Mouse (Mus musculus): ENCODE data around the gene G6pc3.
"Not testable (repeated sequence)": the region's sequence is repeated elsewhere in the genome, so short reads cannot be mapped to it uniquely, and the experiment has no call there.

G6pc3 gene

DNA sequence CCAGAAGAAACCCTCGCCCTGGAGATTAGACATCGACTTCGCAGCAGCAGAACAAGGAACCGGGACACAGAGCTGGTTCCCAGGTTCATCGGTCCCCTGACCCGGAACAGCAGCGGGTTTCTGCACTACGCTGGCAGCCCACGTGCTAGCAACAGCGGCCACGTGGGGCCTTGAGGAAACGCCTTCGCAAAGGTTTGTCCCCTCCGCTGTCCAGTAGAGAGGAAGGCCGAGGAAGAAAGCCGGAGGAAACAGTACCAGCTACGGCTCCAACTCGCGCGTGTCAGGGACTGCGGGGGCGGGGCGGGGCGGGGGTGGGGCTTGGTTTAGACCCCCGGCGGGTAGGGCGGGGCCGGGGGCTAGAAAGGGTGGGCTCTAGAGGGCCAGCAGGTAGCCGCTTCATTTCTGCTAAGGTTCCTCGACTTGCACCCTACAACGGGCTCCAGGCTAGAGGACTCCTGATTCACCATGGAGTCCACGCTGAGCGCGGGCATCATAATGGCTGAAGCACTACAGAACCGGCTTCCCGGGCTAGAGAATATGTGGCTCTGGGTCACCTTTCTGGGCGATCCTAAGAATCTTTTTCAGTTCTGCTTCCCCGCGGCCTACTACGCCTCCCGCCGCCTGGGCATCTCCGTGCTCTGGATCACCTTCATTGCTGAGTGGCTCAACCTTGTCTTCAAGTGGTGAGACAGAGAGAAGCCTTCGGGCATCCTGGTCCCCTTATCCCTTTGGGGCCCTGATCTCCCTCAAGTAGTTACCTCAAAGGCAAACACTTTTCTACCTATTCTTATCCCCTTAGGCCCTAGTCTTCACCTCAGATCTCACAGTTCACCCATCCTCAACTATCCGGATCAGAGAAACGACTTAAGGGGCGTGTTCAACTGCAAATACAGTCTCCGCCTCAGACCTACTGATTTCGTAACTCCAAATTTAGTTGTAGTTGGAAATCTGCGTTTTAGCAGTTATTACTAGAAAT lies at the start of gene G6pc3:
Gene G6pc3, plus strand, starts transcription at position 160 of the 976 bp plus-strand sequence.
- peak; percentile 74 for DNase-seq (ENCODE audit: low read depth, low spot score)

DNA sequence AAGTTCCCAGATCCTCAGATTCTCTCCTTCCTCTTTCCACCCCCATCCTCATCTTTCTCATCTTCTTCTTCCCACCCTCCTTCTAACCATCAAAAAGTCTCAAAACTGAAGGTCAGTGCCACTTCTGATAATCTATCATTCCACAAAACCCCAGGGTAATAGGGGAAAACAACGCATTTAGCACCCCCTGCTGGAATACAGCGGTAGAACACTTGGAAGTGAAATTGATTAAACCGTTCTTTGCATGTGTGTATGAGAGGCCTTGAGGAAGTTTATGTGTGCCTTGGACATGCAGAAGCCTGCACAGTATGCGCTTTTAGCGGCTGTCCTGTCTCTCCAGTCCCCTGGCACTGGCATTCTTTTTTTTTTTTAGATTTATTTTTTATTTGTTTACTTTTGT lies 48.9 kb upstream of the G6pc3 start:
- DNase-seq (ENCODE audit: low read depth, low spot score): peak; percentile 50

DNA sequence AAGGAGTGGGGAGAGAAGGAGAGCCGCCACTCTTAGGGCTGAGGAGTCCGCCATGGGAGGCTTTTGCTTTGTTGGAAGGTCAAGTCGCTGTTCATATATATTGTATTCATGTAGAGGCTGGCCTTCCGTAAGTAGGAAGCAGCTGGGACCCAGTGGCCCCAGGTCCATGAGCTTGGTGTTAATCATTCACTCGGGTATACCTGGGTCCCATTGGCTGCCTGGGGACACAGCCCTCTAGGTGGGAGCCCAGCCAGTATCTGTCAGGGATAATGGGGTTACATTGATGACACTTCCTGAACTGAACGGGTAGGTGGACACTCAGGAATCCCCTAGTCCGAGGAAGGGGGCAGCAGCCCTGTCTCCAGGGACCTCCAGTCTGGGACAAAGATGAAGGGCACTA lies 47.1 kb upstream of the G6pc3 start:
- no peak for DNase-seq (ENCODE audit: low read depth, low spot score)

DNA sequence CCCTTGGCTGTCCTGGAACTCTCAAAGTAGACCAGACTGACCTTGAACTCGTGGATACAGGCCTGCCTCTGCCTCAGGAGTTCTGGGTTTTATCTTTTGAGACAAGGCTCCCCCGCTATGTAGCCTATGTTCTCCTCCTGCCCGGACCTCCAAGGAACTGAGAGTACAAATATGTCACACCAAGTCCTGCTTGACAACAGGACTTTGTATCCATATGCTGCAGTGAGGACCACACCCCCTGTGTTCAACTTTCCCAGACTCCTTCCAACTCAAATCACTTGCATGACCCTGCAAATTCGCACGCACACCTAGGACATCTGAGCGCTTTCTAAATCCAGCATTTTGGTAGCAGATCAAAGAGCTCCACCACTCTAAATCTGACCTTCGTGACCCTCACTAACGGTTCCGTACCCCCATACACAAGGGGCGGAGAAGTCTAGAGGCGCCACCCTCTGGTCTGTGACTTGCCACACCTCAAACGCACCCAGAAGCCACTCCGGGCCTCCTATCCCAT lies 44.4 kb upstream of the G6pc3 start:
- DNase-seq (ENCODE audit: low read depth, low spot score): no peak

DNA sequence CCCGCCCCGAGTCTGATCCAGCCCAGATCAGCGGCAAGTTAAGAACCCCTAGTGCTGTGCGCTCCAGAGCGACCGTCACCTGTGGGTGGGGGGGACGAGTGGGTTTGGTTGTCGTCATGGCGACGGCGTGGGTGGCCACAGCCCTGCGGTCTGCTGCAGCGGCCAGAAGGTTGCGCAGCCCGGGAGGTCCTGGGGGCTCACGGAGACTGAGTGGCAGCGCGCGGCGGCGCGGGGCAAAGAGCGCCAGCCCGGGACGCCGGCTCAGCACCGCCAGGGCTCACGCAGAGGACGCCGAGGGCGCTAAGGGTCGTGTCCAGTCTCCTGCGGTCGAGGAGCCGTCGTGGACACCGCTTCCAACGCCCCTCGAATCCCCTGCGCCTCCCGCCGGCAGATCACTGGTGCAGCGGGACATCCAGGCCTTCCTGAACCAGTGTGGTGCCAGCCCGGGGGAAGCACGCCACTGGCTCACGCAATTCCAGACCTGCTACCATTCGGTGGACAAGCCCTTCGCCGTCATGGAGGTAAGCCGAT lies 43.9 kb upstream of the G6pc3 start, which contains the start of gene Nags:
Gene Nags, plus strand, starts transcription at position 43 of the 531 bp plus-strand sequence.
- no peak for DNase-seq (ENCODE audit: low read depth, low spot score)

DNA sequence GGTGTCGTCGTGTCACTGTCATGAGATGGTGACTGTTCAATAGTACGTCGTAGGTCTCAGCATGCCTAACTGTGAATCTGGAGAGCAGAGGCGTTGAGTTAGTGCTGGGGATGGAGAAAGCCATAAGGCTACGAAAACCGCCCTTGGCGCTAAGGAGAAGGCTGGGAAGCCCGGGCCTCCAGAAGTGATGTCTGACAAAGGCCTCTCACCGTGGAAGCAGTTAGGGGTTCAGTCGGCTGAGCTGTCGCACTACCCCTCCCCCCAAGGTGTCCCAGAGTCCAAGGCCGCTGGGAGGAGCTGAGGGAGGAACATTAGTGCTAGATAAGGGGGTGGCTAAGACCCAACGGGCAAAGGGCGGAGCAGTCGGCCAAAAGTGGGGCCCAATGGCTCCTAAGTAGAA lies 43.4 kb upstream of the G6pc3 start:
- no peak for DNase-seq (ENCODE audit: low read depth, low spot score)

DNA sequence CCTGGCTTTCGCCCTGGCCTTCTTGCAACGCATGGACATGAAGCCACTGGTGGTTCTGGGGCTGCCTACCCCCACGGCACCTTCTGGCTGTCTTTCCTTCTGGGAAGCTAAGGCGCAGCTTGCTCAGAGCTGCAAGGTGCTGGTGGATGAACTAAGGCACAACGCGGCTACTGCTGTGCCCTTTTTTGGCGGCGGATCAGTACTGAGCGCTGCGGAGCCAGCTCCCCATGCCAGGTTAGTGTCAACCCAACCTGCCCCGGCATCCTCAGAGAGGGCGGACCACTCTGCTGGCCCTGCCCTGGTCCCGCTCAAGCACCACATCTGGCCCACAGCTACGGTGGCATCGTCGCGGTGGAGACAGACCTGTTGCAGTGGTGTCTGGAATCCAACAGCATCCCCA lies 42.9 kb upstream of the G6pc3 start:
- DNase-seq (ENCODE audit: low read depth, low spot score): no peak

DNA sequence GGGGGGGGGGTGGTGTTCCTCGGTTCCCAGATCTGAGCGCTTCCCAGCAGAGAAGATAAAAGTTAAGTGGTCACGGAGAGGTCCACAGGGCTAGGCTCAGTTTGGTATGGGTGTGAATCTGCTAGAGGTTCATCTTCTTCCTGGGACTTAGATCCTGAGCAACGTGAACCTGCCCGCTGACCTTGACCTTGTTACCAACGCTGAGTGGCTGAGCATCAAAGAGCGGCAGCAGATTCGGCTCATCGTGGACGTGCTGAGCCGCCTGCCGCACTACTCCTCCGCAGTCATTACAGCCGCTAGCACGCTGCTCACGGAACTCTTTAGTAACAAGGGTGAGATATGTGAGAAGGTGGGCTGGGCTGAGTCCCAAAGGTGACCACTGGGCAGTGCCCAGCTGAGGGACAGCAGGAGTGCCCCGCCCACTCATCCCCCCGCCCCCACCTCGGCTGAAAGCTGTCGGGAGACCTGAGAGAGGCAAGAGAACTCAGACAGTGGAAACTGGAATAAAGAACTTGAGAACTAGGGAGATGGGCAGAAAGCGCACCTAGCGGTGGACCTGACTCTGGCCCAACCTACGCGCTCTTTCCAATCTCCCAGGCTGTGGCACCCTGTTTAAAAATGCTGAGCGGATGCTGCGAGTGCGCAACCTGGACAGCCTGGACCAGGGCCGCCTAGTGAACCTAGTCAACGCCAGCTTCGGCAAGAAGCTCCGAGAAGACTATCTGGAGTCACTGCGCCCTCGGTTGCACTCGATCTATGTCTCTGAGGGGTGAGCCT lies 42.0 kb upstream of the G6pc3 start:
- DNase-seq (ENCODE audit: low read depth, low spot score): no peak

DNA sequence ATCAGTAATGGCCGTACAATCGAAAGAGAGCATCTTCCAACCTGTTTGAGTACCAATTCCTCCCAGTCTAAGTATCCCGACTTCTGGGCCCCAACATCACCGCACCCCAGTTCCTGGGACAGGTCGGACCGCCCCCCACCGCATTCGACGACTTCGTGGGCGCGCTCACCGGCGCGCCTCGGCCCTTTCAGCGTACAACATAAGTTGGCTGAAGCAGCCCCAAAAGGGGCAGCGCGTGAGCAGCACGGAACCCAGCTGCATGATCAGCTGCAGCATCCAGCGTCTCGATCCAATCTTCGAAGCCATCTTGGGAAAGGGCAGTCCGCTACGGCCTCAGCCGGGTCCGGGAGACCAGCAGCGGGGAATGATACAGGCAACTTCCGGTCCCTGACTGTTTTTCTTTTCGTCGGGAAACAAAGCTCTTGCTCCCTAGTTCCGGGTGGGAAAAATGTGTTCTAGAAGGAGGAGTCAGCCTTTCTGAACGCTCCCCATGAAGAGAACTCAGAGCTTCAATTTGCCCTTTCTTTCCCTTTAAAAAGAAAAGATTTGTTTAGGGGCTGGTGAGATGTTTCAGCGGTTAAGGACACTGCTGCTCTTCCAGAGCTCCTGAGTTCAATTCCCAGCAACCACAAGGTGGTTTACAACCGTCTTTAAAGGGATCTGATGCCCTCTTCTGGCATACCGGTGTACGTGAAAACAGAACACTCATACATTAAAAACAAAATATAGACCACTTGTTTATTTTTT lies 33.2 kb upstream of the G6pc3 start, which contains the start of gene Tmem101:
Gene Tmem101, minus strand, starts transcription at position 366 of the 747 bp plus-strand sequence.
- DNase-seq (ENCODE audit: low read depth, low spot score): peak; percentile 92

DNA sequence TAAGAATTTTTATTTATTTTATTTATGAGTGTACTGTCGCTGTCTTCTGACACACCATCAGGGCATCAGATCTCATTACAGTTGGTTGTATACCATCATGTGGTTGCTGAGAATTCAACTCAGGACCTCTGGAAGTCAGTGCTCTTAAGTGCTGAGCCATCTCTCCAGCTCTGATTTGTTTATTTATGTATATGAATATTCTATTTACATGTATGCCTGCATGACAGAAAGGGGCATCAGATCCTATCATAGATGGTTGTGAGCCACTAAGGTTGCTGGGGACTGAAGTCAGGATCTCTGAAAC lies 32.7 kb upstream of the G6pc3 start:
- no peak for DNase-seq (ENCODE audit: low read depth, low spot score)

DNA sequence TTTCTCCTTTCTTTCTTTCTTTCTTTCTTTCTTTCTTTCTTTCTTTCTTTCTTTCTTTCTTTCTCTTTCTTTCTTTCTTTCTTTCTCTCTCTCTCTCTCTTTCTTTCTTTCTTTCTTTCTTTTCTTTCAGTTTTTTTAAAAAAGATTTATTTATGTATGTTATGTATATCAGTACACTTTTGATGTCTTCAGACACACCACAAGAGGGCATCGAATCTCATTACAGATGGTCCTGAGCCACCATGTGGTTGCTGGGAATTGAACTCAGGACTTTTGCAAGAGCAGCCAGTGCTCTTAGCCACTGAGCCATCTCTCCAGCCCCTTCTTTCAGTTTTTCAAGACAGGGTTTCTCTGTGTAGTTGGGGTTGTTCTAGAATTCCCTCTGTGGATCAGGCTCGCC lies 31.4 kb upstream of the G6pc3 start:
- DNase-seq (ENCODE audit: low read depth, low spot score): not testable (repeated sequence)

DNA sequence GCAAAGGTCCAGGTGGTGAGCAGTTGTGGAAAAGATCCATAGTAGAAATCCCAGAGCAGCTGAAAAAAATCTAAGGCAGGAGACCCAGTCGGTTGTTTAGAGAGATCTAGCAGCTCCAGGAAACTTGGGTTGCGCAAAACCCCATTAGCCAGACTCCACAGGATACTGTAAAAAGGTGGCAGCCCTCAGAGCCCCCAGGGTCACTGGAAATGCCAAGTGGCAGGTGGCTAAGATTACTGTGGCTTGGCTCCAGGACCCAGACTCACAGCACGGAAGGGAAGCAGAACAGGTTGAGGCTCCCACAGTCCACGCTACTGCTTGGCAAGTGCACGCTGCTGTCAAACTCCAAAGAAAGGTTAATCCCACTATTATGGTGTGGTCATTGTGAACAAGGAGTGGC lies 29.6 kb upstream of the G6pc3 start:
- DNase-seq (ENCODE audit: low read depth, low spot score): no peak

DNA sequence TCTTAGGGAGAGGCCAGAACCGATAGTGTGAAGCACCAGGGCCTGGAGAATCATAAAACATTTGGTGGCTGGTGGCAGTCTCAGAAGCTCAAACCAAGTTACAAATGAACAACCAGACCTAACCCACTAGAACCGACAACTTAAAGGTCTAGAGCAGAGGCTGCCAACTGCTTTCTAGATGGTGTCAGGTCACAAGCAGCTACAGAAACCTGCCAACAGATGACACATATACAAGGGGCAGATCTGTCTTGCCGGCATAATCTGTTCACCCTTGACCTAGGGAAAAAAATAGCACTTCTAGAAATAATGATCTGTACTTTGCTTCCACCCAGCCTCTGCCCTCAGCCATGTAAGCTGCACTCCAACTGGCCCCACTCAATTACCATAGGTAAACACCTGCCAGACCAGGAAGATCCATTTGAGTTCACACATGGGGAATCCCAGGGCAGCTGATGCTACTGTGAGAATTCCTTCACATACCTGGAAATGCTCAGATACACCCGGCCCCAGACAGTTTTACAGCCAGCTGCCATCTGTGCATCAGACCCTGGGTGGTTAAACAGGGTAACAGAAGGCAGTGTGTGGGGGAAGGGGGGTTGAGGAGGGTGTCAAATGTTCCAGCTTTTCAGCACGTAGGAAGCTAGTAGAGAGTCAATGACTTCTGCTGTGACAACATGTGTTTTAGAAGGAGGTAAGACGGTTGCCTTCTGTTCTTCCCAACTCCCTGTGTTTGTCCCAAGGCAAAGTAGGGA lies 23.3 kb upstream of the G6pc3 start:
- DNase-seq (ENCODE audit: low read depth, low spot score): no peak

DNA sequence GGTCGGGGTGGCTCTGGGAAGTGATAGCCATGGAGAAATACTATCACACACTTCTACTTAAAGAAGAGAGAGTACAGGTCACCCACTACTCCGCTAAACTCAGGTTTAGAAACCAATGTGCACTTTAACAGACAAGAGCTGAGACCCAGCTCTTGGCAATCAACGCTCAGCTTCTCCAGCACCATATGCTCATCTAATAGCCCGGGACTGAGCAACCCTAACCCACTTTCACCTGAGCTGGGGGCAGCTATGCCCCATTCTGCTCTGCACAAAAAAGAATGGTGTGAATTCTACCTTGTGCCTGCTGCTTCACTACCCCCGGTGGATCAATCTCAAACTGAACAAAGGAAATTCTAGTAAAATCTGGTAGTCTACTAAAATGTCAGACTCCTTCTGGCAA lies 21.9 kb upstream of the G6pc3 start:
- DNase-seq (ENCODE audit: low read depth, low spot score): no peak

DNA sequence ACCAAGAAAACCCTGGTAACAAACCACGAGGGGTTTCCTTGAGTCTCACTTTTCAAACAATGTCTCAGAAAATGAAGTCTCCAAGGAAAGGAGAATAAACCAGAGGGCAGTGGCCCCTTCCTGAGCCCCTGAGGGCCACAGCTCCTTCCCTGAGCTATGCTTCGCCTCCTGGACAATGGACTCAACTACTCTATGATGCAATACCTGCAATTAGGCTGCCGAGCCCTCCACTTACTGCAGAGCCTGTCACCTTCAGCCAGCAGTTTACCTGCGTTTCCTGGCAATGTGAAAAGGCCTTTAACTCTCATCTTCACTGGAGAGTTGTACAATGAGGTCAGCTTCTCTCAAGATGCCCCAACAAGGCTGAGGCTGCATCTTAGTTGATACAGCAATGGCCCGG lies 20.7 kb upstream of the G6pc3 start:
- no peak for DNase-seq (ENCODE audit: low read depth, low spot score)

DNA sequence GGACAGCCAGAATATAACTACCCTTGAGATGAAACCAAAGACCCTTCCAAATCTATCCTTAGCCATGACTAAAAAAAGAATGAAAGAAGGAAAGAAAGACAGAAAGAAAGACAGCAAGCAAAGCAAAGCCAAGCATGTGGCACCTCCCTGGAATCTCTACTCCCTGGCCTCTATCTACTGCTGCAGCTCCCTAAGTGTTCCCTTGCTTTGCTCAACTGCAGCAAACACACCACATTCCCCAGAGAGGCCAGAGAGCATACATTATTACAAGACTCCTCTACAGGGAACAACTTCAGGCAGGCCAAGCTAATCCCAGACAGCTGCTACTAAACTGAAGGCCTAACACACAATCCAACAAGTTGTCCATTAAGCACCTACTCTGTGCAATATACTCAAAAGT lies 9.6 kb upstream of the G6pc3 start:
- no peak for DNase-seq (ENCODE audit: low read depth, low spot score)

DNA sequence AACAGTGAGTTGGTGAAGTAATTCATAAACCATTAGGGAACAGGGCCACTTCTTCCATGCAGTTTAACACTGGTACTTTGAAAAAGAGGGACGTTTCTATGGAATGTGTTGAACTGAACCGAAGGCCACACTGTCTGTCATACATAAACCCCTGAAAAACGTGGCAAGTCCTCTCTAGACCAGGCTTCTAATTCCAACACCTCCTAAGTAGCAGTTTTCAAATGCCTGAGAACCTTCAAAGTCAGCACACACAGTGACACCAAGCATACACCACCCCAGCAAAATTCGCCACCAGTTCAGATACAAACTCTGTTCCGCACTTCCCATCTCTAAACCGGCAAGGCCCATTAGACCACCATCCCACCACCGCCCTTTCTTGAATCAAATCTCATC lies 5.2 kb upstream of the G6pc3 start:
- no peak for DNase-seq (ENCODE audit: low read depth, low spot score)

DNA sequence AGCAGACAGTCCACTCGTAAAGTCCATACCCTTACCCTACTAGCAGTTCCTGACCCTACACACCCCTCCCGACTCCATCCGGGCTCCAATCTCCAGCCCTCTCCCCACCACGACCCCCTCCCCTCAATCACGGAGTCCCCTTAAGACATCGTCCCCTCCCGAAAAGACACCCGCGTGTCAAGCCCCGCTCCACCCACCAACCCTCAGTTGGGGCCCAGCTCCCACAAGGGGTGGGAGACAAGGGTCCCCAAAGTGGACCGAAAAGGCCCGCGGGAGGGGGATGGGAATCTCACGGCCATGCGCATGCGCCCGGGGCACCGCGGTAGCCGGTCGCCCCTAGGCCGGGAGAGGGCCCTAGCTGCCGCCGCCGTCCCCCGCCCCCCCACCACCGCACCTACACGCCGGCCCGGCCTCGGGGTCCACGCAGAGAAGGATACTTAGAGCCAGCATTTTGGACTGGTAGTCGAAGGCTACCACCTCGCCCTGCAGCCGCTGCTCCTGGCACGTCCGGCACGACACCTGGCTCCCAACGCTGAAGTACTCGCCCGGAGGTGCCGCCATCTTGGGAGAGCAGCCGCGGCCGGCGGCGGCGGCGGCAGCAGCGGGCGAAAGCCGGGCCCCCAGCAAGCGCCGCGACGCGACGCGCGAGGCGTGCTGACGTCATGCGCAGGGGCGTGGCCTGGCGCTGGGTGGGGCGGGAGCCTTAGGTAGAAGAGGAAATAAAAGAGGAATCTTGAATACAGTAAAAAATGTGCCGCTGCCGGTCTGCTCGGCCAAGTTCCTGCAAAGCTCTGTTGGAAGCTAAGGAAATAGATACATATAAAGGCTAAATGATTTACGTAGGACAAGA lies 4.5 kb upstream of the G6pc3 start, which contains the start of gene Lsm12:
Gene Lsm12, minus strand, starts transcription at position 651 of the 850 bp plus-strand sequence.
- peak; percentile 79 for DNase-seq (ENCODE audit: low read depth, low spot score)

DNA sequence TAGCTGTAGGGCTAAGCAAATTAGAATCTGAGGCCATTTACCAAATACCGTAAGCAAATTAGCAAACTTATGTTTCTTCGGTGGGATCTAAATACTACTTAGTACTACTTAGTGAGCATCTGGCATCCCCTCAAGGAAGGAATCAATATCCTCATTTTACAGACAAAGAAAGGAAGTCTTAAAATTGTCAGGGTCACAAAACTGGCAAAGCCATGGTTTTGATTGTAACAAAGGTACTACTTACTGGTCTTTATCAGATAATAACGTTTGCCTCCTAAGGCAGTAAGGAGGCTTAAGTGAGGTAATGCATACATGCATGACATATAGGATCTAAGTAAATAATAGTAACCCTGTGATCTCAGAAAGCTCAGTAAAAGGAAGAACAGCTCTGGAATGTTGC lies 3.7 kb upstream of the G6pc3 start:
- no peak for DNase-seq (ENCODE audit: low read depth, low spot score)

DNA sequence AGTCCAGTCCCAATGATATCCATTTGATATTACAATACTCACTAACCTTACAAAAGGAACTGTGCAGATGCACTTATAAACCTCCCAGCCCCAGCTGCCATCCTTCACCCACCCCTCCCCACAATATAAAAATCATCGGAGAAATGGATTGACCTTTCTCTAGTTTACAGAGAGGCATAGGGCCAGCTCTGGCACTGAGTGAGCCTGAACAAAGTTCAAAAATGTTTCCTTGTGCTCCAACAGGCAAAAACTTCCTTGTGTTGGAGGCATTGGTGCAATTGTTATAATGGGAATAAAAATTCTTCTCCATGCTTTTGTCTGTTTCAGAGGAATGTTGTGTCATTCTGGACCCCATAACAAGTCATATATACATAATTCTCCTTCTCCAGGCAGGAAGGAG lies 3.2 kb upstream of the G6pc3 start:
- DNase-seq (ENCODE audit: low read depth, low spot score): no peak
